Mouse (Mus musculus): ENCODE results near the gene 9530077C05Rik.

- TF ChIP-seq CTCF (IDR thresholded peaks at IDR 0.05; ENCODE audit: borderline replicate concordance, insufficient read depth, low read length) (peak; percentile 97), POLR2A (IDR thresholded peaks at IDR 0.05; ENCODE audit: low read depth, low read length) (no peak)
Observed at GRCm38 (mm10) chr9:22411002-22411857, at the start of gene 9530077C05Rik.

All from embryonic fibroblast, embryonic 13.5 days (primary cell).